8 mouse cellular contexts compared by ENCODE assay signal in the genomic region with DNA sequence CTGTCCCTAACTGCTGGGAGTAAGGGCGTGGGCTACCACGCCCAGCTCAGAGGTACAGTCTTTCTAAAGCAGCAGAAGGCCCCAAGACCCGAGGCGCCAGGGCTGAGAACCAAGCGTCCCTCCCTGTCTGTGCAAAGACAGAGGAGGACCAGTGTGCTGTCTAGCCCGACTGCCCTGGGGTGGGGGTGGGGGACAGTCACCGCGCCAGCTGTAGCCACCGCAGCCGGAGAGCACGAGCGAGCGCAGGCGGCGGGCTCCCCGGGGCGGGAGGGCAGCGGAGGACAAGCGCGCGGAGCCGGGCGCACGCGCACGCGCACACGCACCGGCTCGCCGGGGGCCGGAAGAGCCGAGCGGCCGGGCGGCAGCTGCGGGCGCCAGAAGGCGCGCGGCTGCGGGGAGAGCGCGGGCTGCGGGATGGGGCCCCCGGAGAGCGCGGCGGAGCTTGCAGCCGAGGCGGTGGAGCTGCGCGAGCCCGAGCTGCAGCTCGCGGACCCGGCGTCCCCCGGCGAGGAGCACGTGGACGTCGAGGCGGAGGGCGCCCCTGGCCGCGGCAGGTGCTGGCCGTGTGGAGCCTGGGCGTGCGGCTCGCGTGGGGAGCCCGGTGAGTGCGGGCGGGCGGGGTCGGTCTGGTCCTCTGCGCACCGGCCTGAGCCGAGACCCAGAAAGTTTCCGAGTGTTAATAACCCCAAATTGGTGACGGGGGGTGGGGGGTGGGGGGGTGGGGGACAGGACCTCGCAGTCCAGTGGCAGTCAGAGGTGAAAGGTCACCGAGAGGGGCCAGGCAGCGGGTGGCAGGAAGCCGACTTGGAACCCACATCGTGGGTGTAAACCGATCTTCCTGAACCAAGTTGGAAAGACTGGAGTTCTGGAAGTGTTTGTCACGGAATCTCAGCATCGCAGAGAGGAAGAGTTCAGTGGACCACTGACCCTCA. TPM values are rescaled to one million over a fixed set of nuclear protein-coding genes. Genes with fewer than 3 reads are reported as not detected.
DNase-seq lines count a peak whose midpoint lies in the region; ATAC-seq lines count a peak whose summit lies in the region.

Gene Slc35g1, plus strand, starts transcription at position 280 of the 932 bp plus-strand sequence.

- DNase-seq in A20 (ENCODE audit: low read depth, low spot score) = peak; percentile 88
- peak; percentile 25 for DNase-seq in adrenal gland, adult 8-10 months
- peak; percentile 88 for DNase-seq in embryo, embryonic 11 days
- peak; percentile 20 to 47 for DNase-seq in gastrocnemius, postnatal 36 days
- peak; percentile 51 to 77 for DNase-seq in spleen, postnatal 4 days (ENCODE audit: low spot score in 2 of 2)

- H3K4me3 ChIP-seq in intestine, embryonic 15.5 days (replicated peaks) = peak within 1 kb of the TSS; percentile 69
- peak within 1 kb of the TSS; percentile 69 for H3K4me3 ChIP-seq in limb, embryonic 15.5 days
- H3K4me3 ChIP-seq in midbrain, embryonic 16.5 days (ENCODE audit: low read depth, low read length) = peak within 1 kb of the TSS; percentile 72

- H3K27ac ChIP-seq in intestine, embryonic 15.5 days = no peak within 1 kb of the TSS
- no peak within 1 kb of the TSS for H3K27ac ChIP-seq in limb, embryonic 15.5 days
- 0 out of 2 replicates have a peak within 1 kb of the TSS, but pooled peaks have one; percentile 38 for H3K27ac ChIP-seq in midbrain, embryonic 16.5 days (ENCODE audit: low read length)

- H3K27me3 ChIP-seq in intestine, embryonic 15.5 days (replicated peaks) = no peaks in the 10 kb centered on the region
- no peaks in the 10 kb centered on the region for H3K27me3 ChIP-seq in limb, embryonic 15.5 days
- no peaks in the 10 kb centered on the region for H3K27me3 ChIP-seq in midbrain, embryonic 16.5 days (ENCODE audit: control insufficient read depth, insufficient read depth, low read depth, low read length)

- peak within 1 kb of the TSS; percentile 93 for H3K4me2 ChIP-seq in intestine, embryonic 15.5 days (replicated peaks)
- H3K4me2 ChIP-seq in limb, embryonic 15.5 days = peak within 1 kb of the TSS; percentile 94
- peak within 1 kb of the TSS; percentile 85 for H3K4me2 ChIP-seq in midbrain, embryonic 16.5 days (ENCODE audit: low read length)

- WGBS in intestine, embryonic 15.5 days = 1% methylated on average over 88 of the region's 90 CpGs
- under 1% methylated on average over 62 of the region's 90 CpGs for WGBS in limb, embryonic 15.5 days
- under 1% methylated on average over 86 of the region's 90 CpGs for WGBS in midbrain, embryonic 16.5 days

- H3K4me1 ChIP-seq in intestine, embryonic 15.5 days (replicated peaks) = no peaks in the 10 kb centered on the region
- peaks cover 11% of the 10 kb centered on the region; the same call in 1 of the 2 replicates for H3K4me1 ChIP-seq in limb, embryonic 15.5 days
- H3K4me1 ChIP-seq in midbrain, embryonic 16.5 days (ENCODE audit: control insufficient read depth, insufficient read depth, low read length) = no peaks in the 10 kb centered on the region

- intact Hi-C loops in gastrocnemius, postnatal 36 days (cut with DNase I) = no loop called here

- ATAC-seq in intestine, embryonic 15.5 days = peak; percentile 91
- peak; percentile 75 for ATAC-seq in limb, embryonic 15.5 days (ENCODE audit: insufficient number of reproducible peaks, low FRiP score, low TSS enrichment, low read depth)
- peak; percentile 95 for ATAC-seq in midbrain, embryonic 16.5 days

- no peaks in the 10 kb centered on the region for H3K9me3 ChIP-seq in intestine, embryonic 15.5 days
- H3K9me3 ChIP-seq in limb, embryonic 15.5 days = no peaks in the 10 kb centered on the region
- H3K9me3 ChIP-seq in midbrain, embryonic 16.5 days (replicated peaks; ENCODE audit: control insufficient read depth, low read length, poor library complexity, severe bottlenecking) = no peaks in the 10 kb centered on the region

- peak within 1 kb of the TSS; percentile 64 for H3K9ac ChIP-seq in intestine, embryonic 15.5 days
- peak within 1 kb of the TSS; percentile 57 for H3K9ac ChIP-seq in limb, embryonic 15.5 days
- peak within 1 kb of the TSS; percentile 79 for H3K9ac ChIP-seq in midbrain, embryonic 16.5 days (ENCODE audit: low read depth, low read length)

- H3K36me3 ChIP-seq in intestine, embryonic 15.5 days = no peaks in the 10 kb centered on the region
- H3K36me3 ChIP-seq in limb, embryonic 15.5 days = no peaks in the 10 kb centered on the region
- H3K36me3 ChIP-seq in midbrain, embryonic 16.5 days (ENCODE audit: control insufficient read depth, insufficient read depth, low read length) = no peaks in the 10 kb centered on the region

RNA-seq across cellular contexts. Expression of gene Slc35g1, which starts in this region (rescaled TPM):
- total RNA-seq in adrenal gland, adult 8-10 months (2022) = 10 to 100 TPM; 19.6 to 37.8 (median 29.9) TPM
- 1 to 10 TPM in 1 of 2 experiments, under 1 TPM in 1; 0.99 to 2.3 TPM for total RNA-seq in gastrocnemius, postnatal 36 days (2021)
- polyA plus RNA-seq in intestine, embryonic 15.5 days (2015; fragmentation: Nextera tagmentation; extraction: Ambion mirVana) = 8.1 and 8.5 TPM in 2 replicates
- polyA plus RNA-seq in limb, embryonic 15.5 days (2015; fragmentation: Nextera tagmentation; extraction: Ambion mirVana) = 2.3 and 3.0 TPM in 2 replicates
- polyA plus RNA-seq in midbrain, embryonic 16.5 days (2015; fragmentation: Nextera tagmentation; extraction: Ambion mirVana) = 0.75 and 0.84 TPM in 2 replicates

Comparison
In these comparisons a context has a peak if more than half of its experiments do, and no peak if none do; other contexts are left out.
1. RNA of gene Slc35g1 (total RNA-seq): 19.6 to 37.8 TPM in adrenal gland, adult 8-10 months; 0.99 to 2.3 TPM in gastrocnemius, postnatal 36 days; every median in the first group is over 4 times any median in the second.
2. Peak in ATAC-seq, H3K4me3 ChIP-seq, H3K27ac ChIP-seq, H3K9ac ChIP-seq and H3K4me2 ChIP-seq in midbrain, embryonic 16.5 days; RNA of the gene not detected or under 1 TPM.
3. DNase-seq: peak in every context shown above with its lines; median percentile 88 in A20; 88 in embryo, embryonic 11 days; 64 in spleen, postnatal 4 days; 34 in gastrocnemius, postnatal 36 days; 25 in adrenal gland, adult 8-10 months.
4. Peak in every context shown above with its lines, with median percentiles within 50 percentile points of each other: ATAC-seq, H3K4me2 ChIP-seq, H3K4me3 ChIP-seq and H3K9ac ChIP-seq.